Mouse (Mus musculus) skeletal muscle tissue, adult 2 months (tissue): ENCODE data around the gene Phactr2.

ENCODE experiments used
- DNase-seq: peaks from one replicate; pipeline ENCODE4 v3.0.0-alpha.2; 2012; ENCODE audit warnings: low read depth, low spot score

Gene Phactr2

DNA sequence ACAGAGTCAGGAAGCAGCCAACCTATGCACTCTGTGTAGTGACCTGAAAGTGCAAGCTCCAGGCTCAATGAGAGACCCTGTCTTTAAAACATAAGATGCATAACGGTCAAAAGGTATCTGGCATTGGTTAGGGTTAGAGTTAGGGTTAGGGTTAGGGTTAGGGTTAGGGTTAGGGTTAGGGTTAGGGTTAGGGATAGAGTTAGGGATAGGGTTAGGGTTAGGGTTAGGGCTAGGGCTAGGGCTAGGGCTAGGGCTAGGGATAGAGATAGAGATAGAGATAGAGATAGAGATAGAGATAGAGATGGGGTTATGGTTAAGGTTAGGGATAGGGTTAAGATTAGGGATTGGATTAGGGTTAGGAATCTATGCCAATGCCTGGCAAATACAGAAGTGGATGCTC, 72.2 kb downstream of the Phactr2 start:
- DNase-seq, result no peak

DNA sequence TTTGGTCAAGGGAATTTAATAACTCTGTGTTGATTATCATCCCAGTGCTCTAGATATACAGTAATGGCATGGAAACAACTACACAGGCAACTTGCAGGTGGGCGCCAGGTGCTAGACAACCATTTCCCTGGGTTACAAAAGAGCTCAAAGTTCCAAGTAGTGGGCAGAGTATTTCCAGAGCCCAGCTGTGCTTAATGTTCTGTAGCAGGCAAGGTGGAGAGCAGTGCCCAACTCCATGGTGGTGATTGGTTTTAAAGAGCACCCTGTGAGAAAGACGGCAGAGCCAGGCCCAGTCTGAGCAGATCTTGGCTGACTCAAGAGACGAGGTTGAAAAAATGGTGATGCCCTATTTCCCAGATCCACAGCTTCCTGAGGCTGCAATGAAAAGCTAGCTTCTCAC, 78.5 kb downstream of the Phactr2 start:
- no peak for DNase-seq

DNA sequence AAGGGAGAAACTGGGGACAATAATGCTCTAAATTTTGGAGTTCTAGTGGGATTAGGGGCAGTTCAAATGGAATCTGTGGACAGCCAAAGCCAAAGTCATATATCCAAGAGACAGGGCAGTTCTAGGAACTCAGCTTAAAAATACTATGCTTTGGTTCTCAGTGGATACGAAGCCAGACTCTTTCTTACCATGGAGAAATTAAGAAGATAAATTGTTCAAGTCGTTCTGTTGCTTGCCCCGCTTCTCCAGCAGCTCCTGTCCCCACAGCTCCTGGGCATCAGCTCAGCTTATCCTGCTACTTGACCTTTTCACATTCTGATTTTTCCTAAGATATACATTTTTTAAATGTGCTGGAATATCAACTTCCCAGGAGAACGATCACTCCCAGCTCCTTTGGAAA, 80.2 kb downstream of the Phactr2 start:
- no peak for DNase-seq

DNA sequence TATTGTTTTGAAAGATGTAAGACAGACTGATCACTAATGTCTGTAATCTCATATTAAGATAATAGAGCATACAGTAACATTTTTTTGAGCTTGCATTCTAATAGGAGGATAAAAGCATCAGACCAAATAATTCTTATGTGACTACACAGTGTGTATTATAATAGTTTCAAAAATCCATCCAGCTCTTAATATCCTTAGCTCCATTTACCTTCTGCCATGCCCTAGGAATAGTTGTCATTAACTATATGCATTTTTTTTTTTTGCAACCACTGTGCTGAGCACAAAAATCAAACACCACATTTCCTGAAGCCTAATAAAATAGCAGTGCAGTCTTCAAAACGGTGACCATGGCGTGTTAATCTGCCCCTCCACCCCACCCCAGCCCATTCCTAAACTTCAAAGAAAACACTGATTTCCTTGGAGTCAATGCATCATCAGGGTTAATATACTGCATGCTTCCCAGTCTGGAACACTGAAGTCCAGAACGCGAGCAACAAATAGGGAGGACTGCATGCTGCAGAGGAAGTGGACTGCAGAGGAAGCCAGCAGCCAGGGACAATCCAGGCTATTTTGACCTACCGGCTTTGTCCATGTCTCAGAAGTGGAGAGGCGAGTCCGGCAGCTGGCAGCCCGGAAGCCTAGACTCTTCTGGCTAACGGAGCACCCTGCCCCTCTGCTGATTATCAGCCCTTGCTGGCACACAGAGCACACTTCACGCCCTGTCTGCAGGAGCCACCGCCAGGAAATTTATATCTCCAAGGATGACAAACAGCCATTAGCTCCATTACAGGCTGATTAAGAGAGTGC, 85.9 kb downstream of the Phactr2 start:
- no peak for DNase-seq

DNA sequence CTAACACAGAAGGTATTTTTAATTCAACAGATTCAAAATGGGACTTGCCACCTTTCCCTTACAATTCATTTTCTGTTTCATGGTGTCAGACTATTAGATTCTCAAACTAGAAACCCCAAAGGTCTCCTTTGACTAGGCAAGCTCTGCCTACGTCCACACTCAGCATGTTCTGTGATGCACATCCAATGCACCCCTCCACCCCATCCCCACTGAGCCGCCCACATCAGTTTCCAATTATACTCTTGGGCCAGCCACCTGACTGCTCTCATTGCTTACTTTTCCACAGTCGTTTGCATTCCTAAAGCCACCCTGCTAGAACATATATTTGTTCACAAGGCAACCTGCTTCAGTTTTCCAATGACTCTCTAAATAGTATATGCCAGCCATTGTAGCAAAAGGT, 89.3 kb downstream of the Phactr2 start:
- no peak for DNase-seq

DNA sequence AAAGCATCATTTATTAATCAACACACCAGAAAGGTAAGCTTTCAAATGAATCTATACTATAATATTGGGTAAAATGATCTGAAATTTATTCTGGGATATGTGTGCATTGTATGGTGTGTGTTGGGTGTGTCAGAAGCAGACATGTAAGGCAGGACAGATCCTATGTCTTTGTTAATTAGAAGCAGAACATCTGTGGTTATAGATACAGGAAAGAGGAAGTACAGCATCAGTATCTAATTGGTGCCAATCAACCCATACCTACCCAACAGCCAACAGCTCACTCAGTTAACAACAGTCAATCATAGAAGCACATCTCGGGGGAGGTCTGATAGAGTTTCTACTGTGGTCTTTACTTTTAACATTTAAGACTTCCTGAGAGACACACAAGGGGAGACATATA, 96.3 kb downstream of the Phactr2 start:
- DNase-seq, result no peak

DNA sequence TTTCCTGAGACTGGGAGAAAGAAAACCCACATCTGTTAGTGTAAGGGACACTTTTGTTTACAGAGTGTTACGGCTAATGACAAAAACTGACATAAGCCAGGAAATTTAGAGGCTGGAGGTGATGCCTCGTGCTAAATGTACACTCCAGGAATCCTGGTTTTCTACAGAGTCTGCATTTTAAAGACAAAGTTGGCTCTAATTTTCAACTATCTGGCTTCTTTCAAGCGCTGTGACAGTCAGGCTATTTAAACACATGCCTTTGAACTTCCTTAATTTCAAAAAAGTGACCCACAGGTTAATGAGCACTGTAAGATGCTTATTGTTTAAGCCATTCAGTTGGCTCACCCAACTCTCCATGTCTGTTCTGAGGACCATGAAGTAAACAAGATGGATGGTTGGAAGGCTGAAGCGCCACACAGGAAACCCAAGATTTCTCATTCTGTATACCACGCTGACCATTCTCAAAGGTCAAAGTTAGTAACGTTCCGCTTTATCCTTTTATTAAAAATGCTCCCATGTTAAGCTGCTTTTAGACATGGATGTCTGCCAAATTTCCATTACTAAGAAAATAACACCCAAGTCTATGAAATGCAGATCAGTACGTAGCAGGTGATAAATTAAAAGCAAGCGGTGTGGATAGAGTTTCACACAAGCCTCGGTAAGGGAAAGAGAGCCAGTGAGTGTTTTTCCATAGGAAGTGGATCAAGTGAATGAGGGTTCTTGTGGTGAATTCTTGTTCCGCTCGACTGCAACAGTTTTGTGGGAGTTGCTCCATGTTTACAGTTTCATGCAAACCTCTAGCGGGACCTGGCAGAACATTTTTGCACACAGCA, 97.6 kb downstream of the Phactr2 start:
- peak; percentile 14 for DNase-seq

DNA sequence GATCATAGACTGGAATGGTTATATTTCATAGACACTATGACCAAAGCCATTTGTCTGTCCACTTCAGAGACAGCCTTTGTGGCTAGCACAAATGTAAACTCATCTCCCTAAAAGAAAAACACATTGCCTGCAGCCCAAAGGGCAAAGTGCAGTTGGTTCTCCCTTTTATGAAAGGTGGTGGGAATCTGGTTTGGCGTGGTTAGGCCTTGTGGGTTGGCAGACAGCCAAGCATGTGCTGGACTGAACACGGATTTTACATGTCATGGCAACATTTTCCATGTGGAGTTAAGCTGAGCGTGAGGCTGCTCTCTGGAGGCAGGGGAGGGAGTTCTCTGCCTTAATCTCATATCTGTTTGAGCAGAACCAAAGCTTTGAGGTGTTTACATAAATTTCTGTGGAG, 98.4 kb downstream of the Phactr2 start:
- peak; percentile 14 for DNase-seq

DNA sequence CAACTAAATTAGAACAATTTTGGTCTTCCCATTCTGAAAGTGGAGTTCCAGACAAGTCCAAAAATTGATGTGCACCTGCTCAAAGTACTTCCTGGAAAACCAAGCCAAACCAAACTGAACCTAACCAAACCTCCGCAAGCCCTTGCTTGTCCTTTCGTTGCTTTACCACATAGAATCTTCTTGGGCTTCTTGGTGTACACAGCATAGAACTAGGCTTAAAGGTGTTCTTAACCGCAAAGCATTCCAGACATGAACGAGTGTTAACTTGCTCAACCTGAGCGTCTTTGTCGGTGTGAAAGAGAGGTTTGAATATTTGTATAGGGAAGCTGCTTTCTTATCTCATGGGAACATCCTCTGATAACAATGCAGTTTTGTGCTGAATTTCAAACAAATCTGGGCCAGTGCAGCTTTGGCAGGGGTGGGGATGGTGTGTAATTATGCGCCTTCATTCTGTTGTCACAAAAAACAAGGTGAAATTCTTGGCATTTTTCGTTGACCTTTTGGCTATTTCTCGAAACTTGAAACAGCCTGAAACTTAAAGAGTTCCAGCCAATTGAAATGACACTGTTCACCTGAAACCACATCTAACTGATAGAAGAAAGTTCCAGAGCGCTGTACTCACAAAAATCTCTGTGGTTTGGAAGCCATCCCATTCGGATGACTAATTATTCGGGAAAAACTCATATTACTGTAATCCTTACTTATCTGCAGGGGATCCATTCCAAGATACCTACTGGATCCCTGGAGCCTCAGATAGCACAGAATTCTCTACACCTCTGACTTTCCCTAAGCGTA, 104.4 kb downstream of the Phactr2 start:
- DNase-seq, result no peak

DNA sequence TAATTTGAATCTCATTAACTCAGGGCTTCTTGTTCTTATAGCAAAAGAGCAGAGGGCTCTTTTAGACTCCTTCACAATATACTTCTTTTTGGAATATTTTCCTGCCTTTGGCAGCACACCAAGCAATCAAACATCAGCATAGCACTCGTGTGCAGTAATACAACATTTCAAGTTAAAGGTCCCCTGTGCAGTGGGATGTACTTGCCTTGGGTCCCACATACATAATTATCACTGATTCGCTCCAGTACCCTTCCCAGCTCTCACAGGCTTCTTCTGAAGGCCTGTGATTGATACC, 110.0 kb downstream of the Phactr2 start:
- no peak for DNase-seq

DNA sequence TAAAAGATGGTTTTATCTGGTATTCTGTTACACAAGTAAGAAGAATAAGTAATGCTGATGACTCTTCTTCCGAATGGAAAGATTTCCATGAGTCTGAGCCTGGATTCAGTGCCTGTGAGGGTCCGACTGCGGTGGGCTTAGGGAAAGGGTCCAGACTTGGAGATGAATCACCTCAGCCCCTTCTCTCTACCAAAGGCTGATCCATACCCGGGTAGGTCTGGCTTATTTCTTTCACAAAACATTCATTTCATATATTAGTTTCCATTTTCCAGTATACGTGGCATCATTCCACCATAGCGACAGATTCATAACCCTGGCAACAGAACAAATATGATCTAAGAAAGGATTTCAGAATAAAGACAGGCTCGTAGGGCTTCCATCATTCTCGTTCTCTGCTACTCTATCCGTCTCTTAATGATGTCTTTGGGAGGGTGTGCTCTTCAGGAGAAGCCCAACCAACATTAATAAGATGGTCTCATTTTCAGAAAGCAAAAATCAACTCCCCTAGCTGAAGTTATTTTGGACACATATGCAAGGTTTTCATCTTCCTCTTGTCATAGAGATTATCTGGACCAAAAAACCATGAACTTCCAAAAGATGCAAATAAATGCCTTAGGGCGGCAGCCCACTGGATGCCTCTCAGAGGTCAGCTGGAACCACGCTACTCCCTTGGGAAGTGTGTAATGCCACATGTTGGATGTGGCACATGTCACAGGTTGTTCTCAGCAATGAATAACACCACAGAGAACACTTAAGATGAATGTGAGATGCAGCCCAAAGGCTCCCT, 110.5 kb downstream of the Phactr2 start:
- DNase-seq, result no peak

DNA sequence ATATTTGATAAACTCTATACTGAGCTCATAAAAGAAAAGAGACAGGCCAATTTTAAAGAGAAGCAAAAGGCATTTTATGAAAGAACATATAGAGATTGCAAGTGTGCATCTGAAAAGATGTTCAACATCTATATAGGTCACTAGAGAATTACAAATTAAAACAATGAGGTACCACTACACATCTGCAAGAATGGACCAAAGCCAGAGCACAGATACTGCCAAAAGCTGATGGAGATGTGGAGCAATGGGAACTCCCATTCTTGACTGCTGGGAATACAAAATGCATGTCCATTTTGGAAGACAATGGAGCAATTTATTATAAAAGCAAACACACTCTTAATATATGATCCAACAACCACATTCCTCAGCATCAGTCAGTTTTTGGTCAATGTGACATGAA, 113.3 kb downstream of the Phactr2 start:
- no peak for DNase-seq

DNA sequence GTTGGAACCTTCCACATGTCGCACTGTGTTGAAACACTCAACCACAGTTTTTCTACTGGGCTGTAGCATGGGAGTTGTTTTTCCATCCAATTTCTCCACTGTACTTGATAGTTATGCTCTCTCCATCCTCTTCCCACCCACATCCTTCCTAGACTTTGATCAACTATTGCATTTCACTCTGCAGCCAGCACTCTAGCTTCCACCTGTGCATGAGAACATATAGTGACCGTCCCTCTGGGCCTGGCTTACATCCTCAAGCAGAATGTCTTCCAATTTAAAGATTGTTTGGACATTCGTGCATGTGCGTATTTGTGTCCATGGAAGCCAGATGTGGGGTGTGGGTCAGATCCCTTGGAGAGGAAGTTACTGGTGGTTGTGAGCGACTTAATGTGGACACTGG, 114.4 kb downstream of the Phactr2 start:
- DNase-seq, result no peak

DNA sequence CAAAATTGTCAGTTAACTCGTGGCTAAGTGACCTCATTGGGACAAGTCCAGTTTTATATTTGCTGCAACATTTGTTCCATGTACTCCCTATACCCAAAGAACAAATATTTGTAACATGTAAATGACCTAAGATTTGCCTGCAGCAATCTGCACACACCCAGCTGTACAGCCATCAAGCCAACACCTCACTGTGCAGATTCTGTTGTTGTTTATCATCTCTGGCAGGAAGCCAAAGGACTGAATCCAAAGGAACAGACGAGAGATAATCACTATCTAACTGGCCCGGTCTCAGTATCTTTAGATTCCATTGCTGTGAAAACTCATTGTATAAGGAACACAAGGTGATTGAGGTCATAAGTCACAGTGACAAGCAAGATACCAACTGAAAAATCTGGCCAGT, 115.5 kb downstream of the Phactr2 start:
- no peak for DNase-seq

DNA sequence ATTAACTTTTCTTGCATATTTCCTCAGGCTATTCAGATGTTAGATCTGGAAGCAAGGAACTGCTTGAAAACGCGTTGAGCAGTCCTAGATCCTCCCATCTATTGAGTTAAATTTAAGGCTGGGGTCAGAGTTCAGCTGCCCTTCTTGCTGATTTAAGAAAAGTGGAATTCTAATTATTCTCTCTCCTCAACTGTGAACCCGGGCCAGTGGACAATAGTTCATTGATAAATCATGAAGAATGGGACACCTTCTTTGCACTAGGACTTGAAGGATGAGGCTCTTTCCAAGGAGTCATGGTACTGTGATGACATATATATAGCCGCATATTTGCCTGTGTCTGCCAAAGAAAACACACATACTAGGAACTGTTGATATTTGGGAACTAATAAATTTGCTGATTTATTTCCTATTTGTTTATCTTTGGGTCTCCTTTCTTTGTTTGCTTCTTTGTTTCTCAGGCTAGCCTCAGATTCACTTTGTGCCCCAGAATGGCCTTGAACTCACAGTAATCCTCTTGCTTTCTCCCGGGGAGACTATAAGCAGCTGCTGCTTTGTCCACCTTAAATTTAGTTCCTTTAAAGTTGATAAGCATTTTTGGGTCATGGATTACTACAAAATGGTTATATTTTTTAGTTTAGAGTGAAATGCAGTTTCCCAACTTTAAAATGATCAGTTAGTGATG, 127.5 kb downstream of the Phactr2 start:
- no peak for DNase-seq

DNA sequence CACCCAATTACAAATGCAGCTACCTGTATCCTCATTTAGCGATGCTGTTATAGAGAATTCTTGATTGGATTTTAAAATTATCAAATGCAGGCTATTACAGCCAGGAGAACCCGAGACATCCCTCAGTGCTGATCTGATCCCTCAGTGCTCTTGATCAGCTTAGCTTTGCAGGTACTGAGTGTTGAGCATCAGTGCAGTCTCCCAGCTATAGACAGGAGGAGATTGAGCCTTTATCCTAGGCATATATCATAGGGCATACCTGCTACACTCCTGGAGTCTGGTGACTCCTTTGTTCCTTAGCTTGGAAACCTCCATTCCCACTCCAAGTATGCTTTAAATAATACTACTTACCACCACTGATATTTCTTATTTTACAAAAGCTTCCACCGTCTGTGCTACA, 133.6 kb downstream of the Phactr2 start:
- DNase-seq, result no peak

DNA sequence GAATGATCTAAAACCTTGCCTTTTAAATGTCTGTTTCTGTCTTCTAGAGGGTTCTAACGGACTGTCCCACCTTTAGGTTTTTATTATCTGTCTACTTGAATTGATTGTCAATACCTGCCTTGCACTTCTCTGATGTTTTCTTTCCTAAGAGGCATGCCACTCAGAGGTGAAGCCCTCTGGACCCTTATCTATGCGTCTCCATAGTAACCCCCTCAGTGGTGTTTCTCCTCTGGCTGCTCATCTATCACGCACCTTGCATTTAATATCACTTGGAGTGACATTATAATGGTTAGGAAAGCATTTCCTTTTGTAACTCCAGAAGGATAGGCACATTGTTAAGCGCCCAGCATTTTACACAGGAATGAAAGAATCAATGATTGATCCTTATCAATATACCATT, 137.2 kb downstream of the Phactr2 start:
- no peak for DNase-seq

DNA sequence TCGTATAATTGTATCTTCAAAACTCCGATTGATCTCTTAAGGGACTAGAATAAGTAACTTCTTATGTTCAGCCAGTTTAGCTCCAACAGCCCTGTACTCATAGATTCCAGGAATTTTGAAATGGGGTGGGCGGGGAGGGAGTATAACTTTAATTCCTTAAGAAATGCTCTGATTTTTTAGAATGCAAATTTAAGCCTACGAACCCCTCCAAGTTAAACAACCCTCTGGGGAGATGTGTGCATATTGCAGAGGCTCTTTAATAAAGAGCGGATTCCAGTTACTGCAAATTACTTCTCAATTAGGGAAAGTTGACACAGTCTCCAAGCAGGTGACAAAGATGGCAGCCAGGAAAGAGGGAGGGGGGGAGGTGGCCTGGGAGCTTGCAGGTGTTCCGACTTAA, 138.4 kb downstream of the Phactr2 start:
- no peak for DNase-seq

DNA sequence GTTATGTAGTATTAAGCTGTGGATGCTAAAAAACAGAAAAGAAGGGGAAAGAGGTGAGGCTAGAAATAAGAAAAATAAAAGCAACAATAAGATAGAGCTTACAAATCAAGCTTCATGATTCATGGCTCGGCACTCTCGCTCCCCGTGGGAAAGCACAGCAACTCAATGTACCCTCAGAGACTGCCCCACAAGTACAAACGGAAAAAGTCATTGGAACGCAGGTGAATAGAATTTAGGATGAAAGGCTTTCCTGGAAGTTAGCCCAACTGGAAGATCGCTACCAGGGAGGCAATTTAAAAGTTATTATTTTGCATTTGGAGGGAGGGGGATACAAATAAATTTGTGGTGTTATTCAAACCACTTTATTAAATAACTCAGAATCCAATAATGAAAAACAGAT, 138.9 kb downstream of the Phactr2 start:
- no peak for DNase-seq

DNA sequence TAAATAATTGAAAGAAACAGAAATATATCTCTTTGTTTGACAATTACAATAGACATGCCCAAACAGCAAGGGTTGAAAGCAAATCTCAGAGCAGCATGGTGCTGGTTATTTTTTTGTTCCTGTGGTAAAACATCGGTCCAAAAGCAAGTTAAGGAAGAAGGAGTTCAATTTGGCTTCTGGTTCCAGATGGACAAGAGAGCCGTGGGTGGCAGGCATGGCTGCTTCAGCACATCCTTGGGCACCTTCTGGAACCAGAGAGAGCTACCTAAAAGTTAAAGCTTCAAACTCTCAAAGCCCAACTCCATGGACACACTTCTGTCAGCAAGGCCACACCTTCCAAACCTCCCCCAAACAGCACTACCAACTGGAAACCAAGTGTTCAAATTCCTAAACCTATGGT, 140.4 kb downstream of the Phactr2 start:
- DNase-seq, result no peak

DNA sequence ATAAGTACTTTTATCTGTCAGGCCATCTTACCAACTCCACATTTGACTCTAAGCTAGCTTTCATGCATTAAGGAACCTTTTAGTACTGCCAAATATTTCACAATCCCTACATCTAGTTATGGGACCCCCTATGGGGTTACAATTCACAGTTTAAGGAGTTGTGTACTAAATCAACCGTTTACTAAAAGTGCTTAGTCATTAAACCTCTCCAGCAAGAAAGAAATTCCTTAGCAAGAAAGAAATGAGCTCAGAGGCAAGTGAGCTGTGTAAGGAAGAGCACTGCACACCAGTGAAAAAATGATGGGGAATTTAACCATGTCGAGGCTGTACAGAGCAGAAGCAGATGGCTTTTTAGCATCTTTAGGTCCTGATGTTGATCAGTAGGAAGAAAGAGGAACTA, 141.2 kb downstream of the Phactr2 start:
- DNase-seq, result no peak
